Mouse (Mus musculus): ENCODE results near the gene Tcf7l1.

- no peak for TF ChIP-seq CTCF (IDR thresholded peaks at IDR 0.05; ENCODE audit: control insufficient read depth, insufficient read depth, low read length)
- TF ChIP-seq POLR2A (IDR thresholded peaks at IDR 0.05; ENCODE audit: borderline replicate concordance, control insufficient read depth, low read depth, low read length) = no peak
Measured at GRCm38 (mm10) chr6:72607060-72607459, 182.0 kb downstream of the Tcf7l1 start.

Data from bone marrow, adult 2 months (tissue).